Mouse (Mus musculus): ENCODE measurements around the gene Slit2. TPM values are rescaled to one million over a fixed set of nuclear protein-coding genes. Genes with fewer than 3 reads are reported as not detected.

Slit2 gene
- polyA plus RNA-seq, 1 experiment: 26.2 TPM

DNA sequence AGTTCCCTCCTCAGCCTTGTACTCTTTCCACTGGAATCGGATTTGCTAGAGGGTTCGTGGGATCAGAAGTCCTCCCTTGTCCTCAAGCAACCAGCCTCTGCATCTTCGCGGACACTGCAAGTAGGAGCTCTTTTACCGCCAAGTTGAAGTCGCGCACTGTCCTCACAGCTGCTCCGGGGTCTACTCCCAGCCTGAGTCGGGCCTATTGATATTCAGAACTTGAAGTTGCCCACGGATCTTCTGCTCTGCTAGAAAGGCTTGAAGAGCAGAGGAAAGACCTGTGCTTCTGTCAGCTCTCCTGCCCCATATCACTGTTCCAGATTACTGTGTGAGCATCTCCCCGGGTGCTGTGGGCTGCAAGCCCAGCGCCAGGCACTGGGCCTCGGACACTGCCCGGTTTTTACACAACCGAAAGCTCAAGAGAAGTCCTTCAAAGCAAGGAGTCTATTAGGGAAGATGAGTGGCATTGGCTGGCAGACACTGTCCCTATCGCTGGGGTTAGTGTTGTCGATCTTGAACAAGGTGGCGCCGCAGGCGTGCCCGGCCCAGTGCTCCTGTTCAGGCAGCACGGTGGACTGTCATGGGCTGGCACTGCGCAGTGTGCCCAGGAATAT, 1.8 kb downstream of the Slit2 start:
- DNase-seq: peak; percentile 11
- H3K4me1 ChIP-seq (ENCODE audit: control insufficient read depth, insufficient read depth, low read length): peaks cover 3% of the 10 kb centered on the region
- TF ChIP-seq CTCF (IDR thresholded peaks at IDR 0.05; ENCODE audit: insufficient read depth, low read length) (no peak), POLR2A (IDR thresholded peaks at IDR 0.05; ENCODE audit: borderline replicate concordance, extremely low read depth, low read depth, low read length) (no peak)
- H3K4me3 ChIP-seq (replicated peaks; ENCODE audit: extremely low read depth, low read depth, low read length): peak overlapping the region; percentile 43
- WGBS: 11% methylated on average over 23 of the region's 23 CpGs

DNA sequence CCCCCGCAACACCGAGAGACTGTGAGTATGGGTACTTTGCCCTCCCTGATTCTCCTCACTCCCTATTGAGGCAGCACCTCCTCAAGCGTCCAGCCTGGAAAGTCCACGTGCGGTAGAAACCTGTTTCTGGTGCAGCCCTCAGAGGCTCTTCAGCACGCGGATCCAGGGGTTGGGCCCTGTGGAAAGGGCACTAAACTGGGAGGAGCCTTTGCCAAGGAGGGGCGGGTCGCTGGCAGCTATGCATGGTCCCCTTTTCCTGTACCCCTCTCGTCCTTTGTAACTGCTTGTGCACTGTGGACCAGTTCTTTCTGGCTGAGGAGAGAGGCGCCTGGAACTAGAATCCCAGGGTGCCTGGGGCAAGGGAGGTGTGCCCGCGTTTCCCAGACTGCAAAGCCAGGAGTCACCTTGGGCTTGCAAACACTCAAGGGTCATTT, 2.3 kb downstream of the Slit2 start:
- peak; percentile 22 for DNase-seq
- 6% methylated on average over 13 of the region's 13 CpGs for WGBS
- Histone ChIP-seq H3K4me1 (ENCODE audit: control insufficient read depth, insufficient read depth, low read length) (peaks cover 3% of the 10 kb centered on the region), H3K4me3 (replicated peaks; ENCODE audit: extremely low read depth, low read depth, low read length) (peak overlapping the region; percentile 43)
- TF ChIP-seq CTCF (IDR thresholded peaks at IDR 0.05; ENCODE audit: insufficient read depth, low read length): no peak
- no peak for TF ChIP-seq POLR2A (IDR thresholded peaks at IDR 0.05; ENCODE audit: borderline replicate concordance, extremely low read depth, low read depth, low read length)

DNA sequence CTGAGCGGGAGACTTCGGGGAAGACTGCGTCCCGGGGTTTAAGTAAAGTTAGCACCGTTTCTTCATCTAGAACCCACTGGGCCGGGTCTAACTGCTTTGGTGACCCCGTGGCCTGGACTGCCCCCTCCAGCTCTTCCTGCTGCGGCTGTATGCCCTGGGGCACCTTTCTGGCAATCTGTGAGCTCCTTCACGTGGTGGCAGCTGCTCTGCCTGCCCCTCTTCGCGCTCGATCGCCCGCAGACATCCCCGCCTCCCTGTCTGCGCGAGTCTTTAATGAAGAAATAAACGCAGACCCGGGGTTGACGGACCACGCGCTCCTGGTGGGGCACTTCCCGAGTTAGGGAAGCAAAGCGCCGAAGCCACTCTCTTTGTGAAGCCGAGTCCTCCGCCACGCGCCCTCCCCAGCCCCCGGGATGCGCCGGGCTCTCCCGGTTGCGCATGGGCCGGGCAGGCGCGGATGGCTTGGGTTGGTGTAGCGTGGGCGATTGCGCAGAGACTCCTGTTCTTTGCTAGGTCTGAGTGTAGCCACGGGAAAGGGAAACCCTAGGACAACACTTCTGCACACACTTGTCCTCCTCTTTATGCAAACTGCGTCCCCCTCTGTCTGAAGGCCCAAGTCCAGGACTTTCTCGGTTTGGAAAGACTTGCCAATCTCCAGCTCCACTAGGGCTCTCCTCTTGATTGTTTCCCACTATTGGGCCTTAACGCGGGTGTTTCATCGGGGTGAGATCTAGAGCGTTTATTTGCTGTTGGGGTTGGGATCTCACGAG, 3.1 kb downstream of the Slit2 start:
- Histone ChIP-seq H3K4me3 (replicated peaks; ENCODE audit: extremely low read depth, low read depth, low read length) (peak overlapping the region; percentile 51), H3K4me1 (ENCODE audit: control insufficient read depth, insufficient read depth, low read length) (peaks cover 3% of the 10 kb centered on the region)
- TF ChIP-seq POLR2A (IDR thresholded peaks at IDR 0.05; ENCODE audit: borderline replicate concordance, extremely low read depth, low read depth, low read length) (no peak), CTCF (IDR thresholded peaks at IDR 0.05; ENCODE audit: insufficient read depth, low read length) (no peak)
- DNase-seq: peak; percentile 10
- 4% methylated on average over 48 of the region's 48 CpGs for WGBS

DNA sequence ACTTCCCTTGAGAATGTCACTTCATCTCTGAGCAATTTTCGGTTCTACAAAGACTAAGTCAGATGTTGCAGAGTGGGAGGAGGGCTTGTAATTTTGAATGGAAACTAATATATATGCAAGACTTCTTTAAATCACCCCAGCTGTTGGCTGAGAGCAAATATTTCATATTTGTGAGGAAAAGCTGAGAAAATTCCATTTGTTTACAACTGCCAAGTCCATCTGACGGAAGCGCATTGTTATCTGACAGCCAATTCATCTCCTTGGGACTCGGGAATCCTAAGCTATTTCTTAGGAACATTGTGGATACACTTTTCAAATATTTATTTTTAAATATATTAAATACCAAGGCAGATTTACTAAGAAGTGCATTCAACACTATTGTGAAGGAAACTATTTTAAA, 8.0 kb downstream of the Slit2 start:
- 56% methylated on average over 4 of the region's 4 CpGs for WGBS
- no peak for TF ChIP-seq CTCF (IDR thresholded peaks at IDR 0.05; ENCODE audit: insufficient read depth, low read length)
- TF ChIP-seq POLR2A (IDR thresholded peaks at IDR 0.05; ENCODE audit: borderline replicate concordance, extremely low read depth, low read depth, low read length): no peak
- H3K4me3 ChIP-seq (replicated peaks; ENCODE audit: extremely low read depth, low read depth, low read length): no peak overlapping the region

DNA sequence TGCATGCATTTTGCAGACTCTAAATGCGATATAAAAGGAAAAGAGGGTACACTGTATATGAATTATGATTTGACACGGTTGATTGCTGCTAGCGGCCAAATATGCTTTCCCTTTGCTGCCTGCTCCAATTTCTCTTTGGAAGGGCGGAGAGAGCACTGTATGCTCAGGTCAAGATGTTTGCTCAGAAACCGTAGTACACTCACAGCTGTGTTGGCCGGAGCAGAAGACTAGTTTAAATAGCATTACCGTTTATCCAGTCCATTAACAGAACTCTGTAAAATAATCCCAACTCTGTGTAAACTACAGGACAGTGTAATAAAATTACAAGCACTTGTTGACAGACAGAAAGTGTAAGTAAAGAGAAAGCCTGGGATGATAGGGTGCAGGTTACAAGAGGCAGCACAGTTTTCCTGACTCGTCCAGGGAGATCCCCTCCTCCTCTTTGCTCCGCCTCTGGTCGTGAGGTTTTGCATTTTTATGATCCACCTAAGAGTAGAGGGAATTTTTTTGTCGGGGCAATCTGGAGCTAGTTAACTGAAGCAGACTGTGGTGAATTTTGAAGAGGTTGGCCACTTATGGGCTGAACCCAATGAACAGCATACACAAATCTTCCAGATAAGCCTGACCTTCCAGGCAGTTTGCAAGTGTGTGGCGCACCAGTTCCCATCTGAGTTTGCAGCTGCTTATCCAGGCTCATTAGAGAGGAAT, 20.9 kb downstream of the Slit2 start:
- no peak for TF ChIP-seq CTCF (IDR thresholded peaks at IDR 0.05; ENCODE audit: insufficient read depth, low read length)
- no peak for TF ChIP-seq POLR2A (IDR thresholded peaks at IDR 0.05; ENCODE audit: borderline replicate concordance, extremely low read depth, low read depth, low read length)
- no peak for DNase-seq
- Histone ChIP-seq H3K4me1 (ENCODE audit: control insufficient read depth, insufficient read depth, low read length) (no peaks in the 10 kb centered on the region), H3K4me3 (replicated peaks; ENCODE audit: extremely low read depth, low read depth, low read length) (peak overlapping the region; percentile 38)
- 41% methylated on average over 12 of the region's 12 CpGs for WGBS

More for the DNA sequence above, 8.0 kb downstream of the Slit2 start:
- no peak for DNase-seq
- no peaks in the 10 kb centered on the region for H3K4me1 ChIP-seq (ENCODE audit: control insufficient read depth, insufficient read depth, low read length)

DNA sequence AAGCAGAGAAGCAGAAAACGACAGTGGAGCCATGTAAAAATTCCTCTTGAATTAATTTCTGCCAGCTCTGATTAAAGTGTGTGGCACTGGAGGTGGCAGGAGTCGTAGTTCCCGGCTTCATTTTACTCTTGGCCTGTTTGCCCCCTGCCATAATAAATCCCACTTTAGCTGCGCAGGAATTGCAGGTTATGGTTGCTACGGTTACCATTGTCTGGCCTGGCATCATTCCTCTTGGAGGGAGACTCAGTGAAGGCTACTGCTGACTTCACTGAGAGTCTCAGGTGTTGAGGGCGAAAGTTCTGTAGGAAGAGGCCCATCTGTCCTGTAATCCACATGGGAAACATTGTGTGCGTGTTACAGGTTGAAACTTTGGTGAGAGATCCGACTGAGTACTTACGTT, 22.6 kb downstream of the Slit2 start:
- no peak for TF ChIP-seq POLR2A (IDR thresholded peaks at IDR 0.05; ENCODE audit: borderline replicate concordance, extremely low read depth, low read depth, low read length)
- no peak for TF ChIP-seq CTCF (IDR thresholded peaks at IDR 0.05; ENCODE audit: insufficient read depth, low read length)
- 78% methylated on average over 9 of the region's 9 CpGs for WGBS
- no peak overlapping the region for H3K4me3 ChIP-seq (replicated peaks; ENCODE audit: extremely low read depth, low read depth, low read length)
- no peak for DNase-seq
- no peaks in the 10 kb centered on the region for H3K4me1 ChIP-seq (ENCODE audit: control insufficient read depth, insufficient read depth, low read length)

DNA sequence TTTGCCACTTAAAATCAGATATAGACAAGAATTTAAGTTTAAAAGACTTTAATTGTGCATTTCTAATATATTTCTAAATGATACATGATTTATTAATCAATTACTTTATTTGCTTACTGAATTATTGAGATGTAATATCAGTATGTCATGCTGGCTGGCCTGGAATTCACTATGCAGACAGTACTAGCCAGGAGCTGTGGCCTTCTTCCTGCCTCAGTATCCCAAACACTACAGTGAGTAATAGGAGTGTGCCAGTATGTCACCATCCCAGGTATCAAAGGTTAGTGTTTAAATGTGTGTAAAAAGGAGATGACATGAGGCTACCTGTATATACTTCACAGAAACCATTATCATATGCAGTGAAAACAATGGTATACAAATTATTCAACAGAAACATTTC, 23.1 kb downstream of the Slit2 start:
- H3K4me1 ChIP-seq (ENCODE audit: control insufficient read depth, insufficient read depth, low read length): no peaks in the 10 kb centered on the region
- no peak overlapping the region for H3K4me3 ChIP-seq (replicated peaks; ENCODE audit: extremely low read depth, low read depth, low read length)
- DNase-seq: no peak
- TF ChIP-seq CTCF (IDR thresholded peaks at IDR 0.05; ENCODE audit: insufficient read depth, low read length) (no peak), POLR2A (IDR thresholded peaks at IDR 0.05; ENCODE audit: borderline replicate concordance, extremely low read depth, low read depth, low read length) (no peak)

DNA sequence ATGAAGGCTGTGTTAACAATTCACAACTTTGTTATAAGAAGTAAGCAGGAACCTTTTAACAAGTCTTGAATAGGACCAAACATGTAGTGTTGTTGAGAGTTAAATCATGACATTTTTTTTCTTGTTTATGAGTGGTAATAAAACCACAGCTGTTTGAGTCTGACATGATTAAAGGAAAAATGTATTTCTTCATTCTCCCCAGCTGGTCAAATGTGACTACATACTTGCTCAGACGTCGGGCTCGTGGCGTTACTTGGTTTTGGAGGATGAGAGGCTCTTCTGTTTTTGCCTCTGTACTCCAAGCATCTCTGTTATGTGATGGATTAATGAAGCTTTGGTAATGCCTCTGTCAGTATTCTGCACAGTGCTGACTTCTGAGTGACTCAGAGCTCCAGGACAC, 40.5 kb downstream of the Slit2 start:
- TF ChIP-seq POLR2A (IDR thresholded peaks at IDR 0.05; ENCODE audit: borderline replicate concordance, extremely low read depth, low read depth, low read length) (no peak), CTCF (IDR thresholded peaks at IDR 0.05; ENCODE audit: insufficient read depth, low read length) (no peak)
- no peak for DNase-seq
- 67% methylated on average over 4 of the region's 4 CpGs for WGBS
- no peaks in the 10 kb centered on the region for H3K4me1 ChIP-seq (ENCODE audit: control insufficient read depth, insufficient read depth, low read length)
- H3K4me3 ChIP-seq (replicated peaks; ENCODE audit: extremely low read depth, low read depth, low read length): no peak overlapping the region

DNA sequence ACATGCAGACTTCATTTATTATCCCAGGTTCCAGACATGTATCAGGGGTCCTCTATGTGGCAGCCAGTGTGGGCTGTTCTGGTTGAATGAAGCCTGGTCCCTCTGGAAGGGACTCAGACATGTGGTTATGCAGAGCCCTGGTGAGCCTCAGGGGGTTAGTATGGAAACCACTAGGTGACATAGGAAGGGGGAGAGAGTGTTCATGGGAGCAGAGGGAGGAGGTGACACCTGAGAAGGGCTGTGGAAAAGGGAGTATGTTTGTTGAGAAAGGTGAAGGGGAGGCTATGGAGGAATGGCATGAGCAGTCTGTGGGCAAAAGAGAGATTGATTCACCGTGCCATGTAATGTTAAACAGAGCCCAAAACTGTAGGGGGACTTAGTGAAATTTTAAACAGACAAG, 51.9 kb downstream of the Slit2 start:
- 73% methylated on average over 1 of the region's 1 CpGs for WGBS
- DNase-seq: no peak
- Histone ChIP-seq H3K4me3 (replicated peaks; ENCODE audit: extremely low read depth, low read depth, low read length) (no peak overlapping the region), H3K4me1 (ENCODE audit: control insufficient read depth, insufficient read depth, low read length) (no peaks in the 10 kb centered on the region)
- TF ChIP-seq POLR2A (IDR thresholded peaks at IDR 0.05; ENCODE audit: borderline replicate concordance, extremely low read depth, low read depth, low read length) (no peak), CTCF (IDR thresholded peaks at IDR 0.05; ENCODE audit: insufficient read depth, low read length) (no peak)
